Mouse (Mus musculus) layer of hippocampus, adult 9-10 months (tissue): ENCODE data around the gene Srgap3.
"Not testable (repeated sequence)": the region's sequence is repeated elsewhere in the genome, so short reads cannot be mapped to it uniquely, and the experiment has no call there.

Source experiments
- DNase-seq: peaks from one replicate; pipeline ENCODE4 v3.0.0; 2022; ENCODE audit warnings: low spot score

Gene Srgap3

DNA sequence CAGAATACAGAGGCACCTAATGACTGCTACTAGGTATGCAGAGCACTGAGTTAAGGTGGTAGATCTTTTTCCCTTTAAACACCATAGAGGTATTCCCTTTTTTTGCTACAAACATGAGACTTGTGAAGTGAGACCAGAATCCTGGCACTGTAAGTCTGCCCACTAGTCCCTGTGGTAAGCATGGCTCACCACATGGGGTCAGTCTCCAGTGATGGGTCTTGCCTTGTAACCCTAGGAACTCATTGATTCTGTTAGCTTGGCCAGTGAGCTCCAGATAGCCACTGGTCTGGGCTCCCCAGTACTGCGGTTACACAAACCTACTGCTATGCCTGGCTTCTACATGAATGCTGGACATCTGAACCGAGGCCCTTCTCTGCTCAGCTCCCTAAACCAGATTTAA lies 204.8 kb downstream of the Srgap3 start:
- no peak for DNase-seq

DNA sequence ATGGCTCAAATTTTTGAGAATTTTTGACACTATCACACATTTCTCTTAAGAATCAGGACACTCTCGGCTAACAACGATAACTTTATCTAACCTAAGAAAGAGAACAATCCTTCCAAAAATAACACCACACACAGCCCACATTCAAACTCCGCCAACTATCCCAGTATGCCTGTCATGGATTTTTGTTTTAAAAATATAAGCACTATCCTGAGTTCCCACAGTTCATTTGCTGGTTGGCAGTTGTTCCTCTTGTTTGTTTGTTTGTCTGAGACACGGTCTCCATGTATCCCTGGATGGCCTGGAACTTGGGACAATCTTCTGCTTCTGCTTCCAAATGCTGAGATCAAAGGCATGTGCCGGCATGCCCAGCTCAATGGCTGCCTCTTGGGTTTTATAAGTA lies 205.3 kb downstream of the Srgap3 start:
- DNase-seq: no peak

- no peak for DNase-seq
Observed at GRCm38 (mm10) chr6:112739635-112740034, 207.4 kb downstream of the Srgap3 start.

GRCm38 (mm10) chr6:112738924-112739323 lies 208.1 kb downstream of the Srgap3 start:
- no peak for DNase-seq

DNA sequence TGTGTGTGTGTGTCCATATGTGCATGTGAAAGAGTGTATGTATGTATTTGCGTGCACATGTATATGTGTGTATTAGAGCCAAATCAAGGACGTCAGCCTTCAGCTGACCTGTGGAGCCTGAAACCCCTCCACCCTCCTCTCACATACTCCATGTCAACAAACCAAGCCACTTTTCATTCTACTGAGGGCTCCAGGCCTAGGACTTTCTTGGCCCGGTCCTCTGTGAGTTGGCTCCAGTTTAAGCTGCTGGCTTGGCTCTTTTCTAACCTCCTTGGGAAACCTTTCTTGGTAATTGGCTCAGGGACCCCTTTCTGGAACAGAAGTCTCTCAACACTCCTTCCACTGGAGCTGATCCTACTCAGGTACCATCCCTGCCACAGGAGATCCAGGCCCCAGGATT lies 210.6 kb downstream of the Srgap3 start:
- DNase-seq: no peak

DNA sequence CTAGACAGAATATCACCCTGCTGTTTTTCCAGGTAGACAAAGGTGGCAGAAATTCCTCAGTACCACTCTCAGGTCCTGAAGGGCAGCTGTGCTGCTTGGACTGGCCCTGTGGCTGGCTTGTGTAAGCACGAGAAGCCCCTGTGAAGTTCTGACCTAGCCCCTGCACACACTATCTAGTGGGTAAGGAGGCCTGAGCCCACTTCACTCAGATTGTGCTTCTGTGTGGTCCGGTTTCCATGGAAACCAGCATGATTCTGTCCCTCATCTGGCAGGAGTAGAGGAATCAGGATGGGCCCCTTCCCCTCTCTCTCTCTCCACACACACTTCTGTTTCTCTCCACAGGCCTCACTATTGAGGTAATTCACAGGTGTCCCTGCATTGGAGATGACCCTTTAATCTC lies 212.0 kb downstream of the Srgap3 start:
- DNase-seq: no peak

- no peak for DNase-seq
Observed at GRCm38 (mm10) chr6:112733942-112734341, 213.1 kb downstream of the Srgap3 start.

- DNase-seq: no peak
Observed at GRCm38 (mm10) chr6:112732434-112732833, 214.6 kb downstream of the Srgap3 start.

- DNase-seq: no peak
Observed at GRCm38 (mm10) chr6:112731386-112731785, 215.7 kb downstream of the Srgap3 start.

DNA sequence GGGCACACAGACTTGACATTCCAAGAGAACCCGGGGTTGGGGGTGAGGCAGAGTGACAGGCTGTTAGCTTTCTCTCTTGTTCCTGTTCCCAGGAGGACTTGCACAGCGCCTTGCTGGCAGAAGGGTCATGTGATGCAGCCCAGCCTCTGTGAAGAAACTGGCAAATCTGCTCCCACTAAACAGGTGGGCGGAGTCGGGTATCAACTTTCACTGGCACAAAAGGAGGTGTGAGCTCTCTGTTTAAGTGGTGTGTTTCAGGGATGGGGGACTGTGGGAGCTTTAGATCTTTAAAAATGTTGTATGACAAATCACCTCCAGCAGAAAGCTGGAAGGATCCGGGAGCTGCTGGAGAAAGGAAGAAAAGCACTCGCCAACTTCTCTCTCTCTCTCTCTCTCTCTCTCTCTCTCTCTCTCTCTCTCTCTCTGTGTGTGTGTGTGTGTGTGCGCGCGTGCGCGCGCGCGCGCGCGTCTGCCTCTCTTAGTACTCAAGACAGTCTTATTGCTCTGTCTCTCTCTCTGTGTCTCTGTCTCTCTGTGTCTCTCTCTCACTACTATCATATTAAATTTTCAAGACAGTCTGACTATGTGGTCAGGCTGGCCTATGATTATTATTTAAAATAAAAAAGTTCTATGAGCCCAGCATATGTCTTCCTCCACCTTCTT lies 218.2 kb downstream of the Srgap3 start:
- DNase-seq: no peak

DNA sequence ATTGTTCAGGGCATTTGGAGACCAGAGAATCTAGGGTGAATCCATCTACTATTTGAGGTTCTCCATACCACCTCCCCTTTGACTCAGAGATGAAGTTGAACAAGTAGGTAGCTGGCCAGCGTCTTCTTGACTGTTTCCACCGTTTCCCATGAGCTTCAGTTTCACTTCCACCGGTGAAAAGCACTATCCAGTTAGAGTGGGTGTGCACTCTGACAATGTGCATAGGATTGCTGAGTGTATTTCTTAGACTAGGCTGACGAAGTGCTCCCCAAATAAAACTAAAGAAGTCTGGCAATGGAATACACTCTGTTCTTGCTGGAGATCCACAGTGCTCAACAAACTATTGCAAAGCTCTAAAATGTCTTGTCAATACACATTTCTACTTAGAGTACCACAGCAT lies 221.6 kb downstream of the Srgap3 start:
- no peak for DNase-seq

DNA sequence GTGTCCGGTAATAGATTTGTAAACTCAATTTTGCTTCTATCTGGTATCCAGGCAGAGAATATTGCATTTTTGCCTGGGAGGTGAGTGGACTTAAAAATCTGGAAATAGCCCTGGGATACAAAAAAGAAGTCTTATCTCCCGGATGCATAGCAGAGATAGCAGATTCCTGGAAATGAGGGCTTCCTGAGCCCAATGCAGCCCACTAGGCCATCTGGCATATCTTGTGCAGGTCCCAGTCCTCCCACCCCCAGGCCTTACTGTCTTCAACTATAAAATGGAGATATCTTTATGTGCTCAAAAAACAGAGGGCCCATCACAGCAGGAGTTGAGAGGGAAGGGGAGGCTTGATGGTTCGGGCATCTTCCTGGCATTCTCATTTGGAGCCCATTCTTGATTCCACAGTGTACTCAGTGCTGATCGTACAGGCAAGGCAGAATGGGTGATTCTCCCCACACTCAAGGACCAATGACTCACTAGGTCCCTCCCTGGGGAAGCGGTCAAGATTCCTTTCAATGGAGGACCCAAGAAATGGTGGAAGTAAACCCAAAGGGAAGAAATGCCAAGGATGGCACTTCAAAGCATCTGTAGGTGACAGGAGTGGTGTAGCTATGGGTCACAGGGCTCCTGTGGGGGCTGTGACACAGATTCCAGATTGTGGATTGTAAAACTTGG lies 226.5 kb downstream of the Srgap3 start:
- no peak for DNase-seq

DNA sequence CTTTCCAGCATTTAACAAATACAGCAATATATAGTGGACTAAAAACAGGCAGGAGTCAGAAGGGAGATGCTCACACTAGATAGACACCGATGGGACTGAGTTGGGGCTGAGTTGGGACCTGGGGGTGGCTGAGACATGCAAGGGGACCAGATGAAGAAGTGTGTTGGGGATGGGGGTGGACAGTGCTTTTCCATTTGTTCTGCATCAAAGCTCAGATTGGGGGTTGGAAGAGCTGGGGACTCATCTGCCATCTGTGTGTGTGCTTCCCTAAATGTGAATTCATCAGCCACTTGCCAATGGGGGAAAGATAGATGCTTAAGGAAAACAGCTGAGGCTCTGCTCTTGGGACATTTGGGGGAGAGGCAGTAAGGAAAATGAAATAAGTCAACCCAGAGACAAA lies 227.1 kb downstream of the Srgap3 start:
- no peak for DNase-seq

DNA sequence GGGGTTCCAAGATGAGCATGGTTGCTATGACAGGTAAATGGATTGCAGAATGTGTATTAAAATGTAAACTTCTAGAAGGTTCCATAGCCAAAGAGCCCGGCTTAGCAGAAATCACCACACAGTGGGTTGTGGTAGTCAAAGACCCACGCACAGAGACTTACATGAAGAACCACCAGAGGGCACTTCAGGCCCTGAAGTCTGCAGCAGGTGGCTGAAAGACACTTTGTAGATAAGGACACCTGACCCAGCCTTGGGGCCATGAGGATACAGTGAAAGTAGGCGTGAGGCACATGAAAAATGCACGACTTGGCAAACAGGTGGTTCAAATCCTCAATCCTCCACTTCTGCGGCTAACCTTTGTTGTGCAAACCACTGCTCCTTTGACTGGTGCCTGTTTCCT lies 229.9 kb downstream of the Srgap3 start:
- DNase-seq: no peak

DNA sequence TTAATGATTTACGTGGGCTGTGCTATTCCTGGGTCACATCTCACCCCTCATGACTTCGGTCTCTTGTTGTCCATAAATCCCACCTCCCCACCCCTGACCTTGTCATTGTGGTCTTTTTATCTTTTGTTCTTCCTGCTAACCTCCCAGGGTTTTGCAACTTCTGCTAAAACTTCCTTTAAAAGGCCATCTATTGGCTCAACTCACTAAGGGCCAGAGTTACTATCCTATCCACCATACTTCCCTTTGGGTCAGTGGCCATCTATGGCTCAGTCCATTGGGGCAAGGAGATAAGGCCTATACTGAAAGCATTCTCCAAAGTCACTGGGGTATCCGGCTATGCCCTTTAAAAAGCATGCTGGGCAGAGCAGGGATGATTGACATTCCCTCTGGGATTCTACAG lies 233.1 kb downstream of the Srgap3 start:
- DNase-seq: no peak

- DNase-seq: not testable (repeated sequence)
Observed at GRCm38 (mm10) chr6:112702296-112702695, 244.8 kb downstream of the Srgap3 start.

DNA sequence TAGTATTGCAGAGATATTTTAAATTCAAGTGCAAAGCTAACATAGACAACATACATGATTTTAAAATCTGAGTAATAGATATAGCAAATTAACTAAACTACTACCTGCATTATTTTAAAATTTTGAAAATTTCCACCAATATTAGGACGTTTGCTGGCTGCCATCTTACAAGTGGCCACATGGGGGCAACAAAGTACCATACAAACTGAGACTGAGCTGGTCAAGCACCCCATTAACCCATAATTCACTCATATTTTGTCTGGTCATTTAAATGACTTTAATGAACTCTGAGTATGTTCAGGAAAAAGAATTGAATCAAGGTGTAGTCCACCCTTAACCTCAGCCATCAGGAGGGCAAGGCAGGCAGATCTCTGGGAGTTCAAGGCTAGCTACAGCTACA lies 246.7 kb downstream of the Srgap3 start:
- DNase-seq: peak; percentile 58

GRCm38 (mm10) chr6:112699115-112699514 lies 248.0 kb downstream of the Srgap3 start:
- no peak for DNase-seq

DNA sequence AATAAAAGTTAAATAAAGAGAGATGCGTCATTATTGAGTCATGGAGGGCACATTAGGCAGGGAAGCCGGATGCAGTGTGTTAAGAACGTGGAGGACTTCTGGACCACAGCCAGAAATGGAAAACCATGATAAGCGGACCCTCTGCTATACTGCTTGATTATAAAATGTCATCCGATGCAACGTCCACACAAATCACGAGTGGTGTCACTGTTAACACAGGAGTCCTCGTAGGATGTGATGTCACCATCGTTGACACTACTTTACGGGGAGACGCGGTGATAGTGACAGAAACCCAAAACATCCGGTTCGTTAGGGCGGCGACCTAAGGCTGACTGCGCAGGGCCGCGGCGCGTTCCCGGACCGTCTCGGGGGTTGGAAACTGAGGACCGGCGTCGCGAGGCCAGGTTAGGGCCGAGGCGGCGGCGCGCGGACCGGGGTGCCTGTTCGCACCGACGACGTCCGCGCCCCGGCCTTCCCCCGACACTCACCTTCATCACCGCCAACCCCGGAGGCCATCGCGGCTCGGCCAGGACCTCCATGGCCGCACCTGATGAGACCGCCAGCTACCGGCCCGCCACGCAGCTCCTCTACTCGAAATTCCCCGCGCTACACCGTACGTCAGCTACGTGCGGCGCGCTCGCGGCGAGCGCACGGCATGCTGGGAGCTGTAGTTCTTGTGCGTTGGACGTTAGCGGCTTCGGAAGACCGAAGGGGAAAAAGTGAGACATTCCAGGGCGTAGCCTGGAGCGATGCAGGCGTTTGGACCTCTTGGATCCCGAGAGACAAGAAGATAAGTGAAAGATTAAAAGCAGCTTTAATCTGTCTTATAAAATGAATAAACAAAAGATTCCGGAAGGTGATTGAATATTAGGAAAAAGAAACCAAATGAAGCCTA lies 250.8 kb downstream of the Srgap3 start, which contains the start of gene Rad18:
Gene Rad18, minus strand, starts transcription at position 631 of the 895 bp plus-strand sequence.
- DNase-seq: no peak

- no peak for DNase-seq
Observed at GRCm38 (mm10) chr6:112694492-112694891, 252.6 kb downstream of the Srgap3 start.

GRCm38 (mm10) chr6:112691523-112691922 lies 255.5 kb downstream of the Srgap3 start:
- DNase-seq: no peak

GRCm38 (mm10) chr6:112688033-112688432 lies 259.0 kb downstream of the Srgap3 start:
- DNase-seq: no peak

- no peak for DNase-seq
Observed at GRCm38 (mm10) chr6:112686485-112686884, 260.6 kb downstream of the Srgap3 start.
